Mouse (Mus musculus) central nervous system, embryonic 14 days (tissue): ENCODE measurements around the gene Tanc1. TPM values are rescaled to one million over a fixed set of nuclear protein-coding genes. Genes with fewer than 3 reads are reported as not detected.

Experiments used
- polyA plus RNA-seq: library from polyadenylated mRNA; depleted of rRNA; stranded (reverse); fragments of >200 nt; gene quantifications from 2 replicates; pipeline ENCODE4 v1.2.3, GENCODE M21; 2012; rRNA removed

The Tanc1 gene
- 7.0 and 9.2 TPM in 2 replicates for polyA plus RNA-seq

GRCm38 (mm10) chr2:59611831-59612732, at the start of gene Tanc1:
TSS of gene Tanc1 (plus strand) at chr2:59612042.

GRCm38 (mm10) chr2:59881831-59882741, 270.2 kb downstream of the Tanc1 start, which contains the start of gene Wdsub1:
TSS of gene Wdsub1 (minus strand) at chr2:59882591.

Other genes starting within 250 kb of the Tanc1 start
- gene Dapl1, start 127.4 kb upstream of the Tanc1 start, polyA plus RNA-seq, result 0.54 and 1.4 TPM in 2 replicates